Mouse (Mus musculus) hindbrain, embryonic 11.5 days (tissue): ENCODE data around the gene Atg16l2. TPM values are rescaled to one million over a fixed set of nuclear protein-coding genes. Genes with fewer than 3 reads are reported as not detected.

ENCODE experiments used
- ATAC-seq: fragments of 200-750 bp; cut with Nextera tagmentation; 2 replicates; pipeline ENCODE4 v1.8.0; 2017; ENCODE audit warnings: mild to moderate bottlenecking, moderate TSS enrichment, moderate library complexity; ENCODE audit not compliant: low FRiP score
- DNase-seq: peaks from one replicate; pipeline ENCODE4 v3.0.0-alpha.2; 2015; ENCODE audit warnings: low spot score
- H3K27ac ChIP-seq: fragments of 300-500 bp; sonication (generic); 2 replicates; pipeline ENCODE4 v1.5.1; 2014; ENCODE audit warnings: mild to moderate bottlenecking, low read depth, low read length
- H3K27me3 ChIP-seq: fragments of 300-500 bp; sonication (generic); 2 replicates; pipeline ENCODE4 v1.6.1; 2014; ENCODE audit warnings: mild to moderate bottlenecking, low read length, moderate library complexity, mixed read lengths; ENCODE audit not compliant: control insufficient read depth, insufficient read depth
- H3K36me3 ChIP-seq: fragments of 300-500 bp; sonication (generic); 2 replicates; pipeline ENCODE4 v1.6.1; 2014; ENCODE audit warnings: mild to moderate bottlenecking, low read length, moderate library complexity, mixed read lengths; ENCODE audit not compliant: control insufficient read depth, insufficient read depth
- H3K4me1 ChIP-seq: fragments of 300-500 bp; sonication (generic); replicated peaks from 2 replicates; pipeline ENCODE4 v1.6.1; 2014; ENCODE audit warnings: low read length, mixed read lengths; ENCODE audit not compliant: control insufficient read depth, insufficient read depth
- H3K4me2 ChIP-seq: fragments of 300-500 bp; sonication (generic); replicated peaks from 2 replicates; pipeline ENCODE4 v1.6.1; 2014; ENCODE audit warnings: mild to moderate bottlenecking, low read depth, low read length
- H3K4me3 ChIP-seq: fragments of 300-500 bp; sonication (generic); 2 replicates; pipeline ENCODE4 v1.5.1; 2014; ENCODE audit warnings: low read depth, low read length
- H3K9ac ChIP-seq: fragments of 300-500 bp; sonication (generic); 2 replicates; pipeline ENCODE4 v1.6.1; 2014; ENCODE audit warnings: low read depth, low read length
- H3K9me3 ChIP-seq: fragments of 300-500 bp; sonication (generic); 2 replicates; pipeline ENCODE4 v1.6.1; 2016; ENCODE audit warnings: low read length; ENCODE audit not compliant: control insufficient read depth
- WGBS: fragments of 180-500 bp; shearing (Covaris S2); extraction: QIAGEN DNeasy Blood & Tissue Kit; methylation state at CpG from one replicate; pipeline ENCODE4 v1.1.7; 2014; 5-methylcytosine and 5-hydroxymethylcytosine counted together
- polyA plus RNA-seq: library from polyadenylated mRNA; unstranded; fragments of >200 nt; fragmentation: Nextera tagmentation; extraction: Ambion mirVana; gene quantifications from 2 replicates; pipeline ENCODE4 v1.2.1, GENCODE M21; 2014

The Atg16l2 gene
- polyA plus RNA-seq, 1 experiment from 2014 or later = 10.7 TPM

- Histone ChIP-seq H3K27me3 (peaks cover 2% of the 10 kb centered on the region; the same call in 1 of the 2 replicates), H3K4me1 (peaks cover 4% of the 10 kb centered on the region; the same call in 1 of the 2 replicates), H3K9me3 (no peaks in the 10 kb centered on the region), H3K36me3 (no peaks in the 10 kb centered on the region), H3K27ac (no peak overlapping the region), H3K9ac (no peak overlapping the region), H3K4me2 (no peak overlapping the region), H3K4me3 (no peak overlapping the region)
- ATAC-seq (no peak), DNase-seq (no peak)
- 89% methylated on average over 1 of the region's 1 CpGs for WGBS
Measured at GRCm38 (mm10) chr7:101292696-101293095, 9.4 kb downstream of the Atg16l2 start.

GRCm38 (mm10) chr7:101292086-101292485 lies 10.0 kb downstream of the Atg16l2 start:
- WGBS = 67% methylated on average over 4 of the region's 4 CpGs

GRCm38 (mm10) chr7:101291641-101292040 lies 10.4 kb downstream of the Atg16l2 start:
- Histone ChIP-seq H3K4me1 (0 out of 2 replicates have a peak, but pooled peaks cover 2% of the 10 kb centered on the region), H3K27ac (no peak overlapping the region), H3K36me3 (no peaks in the 10 kb centered on the region), H3K27me3 (no peaks in the 10 kb centered on the region), H3K9ac (no peak overlapping the region), H3K9me3 (no peaks in the 10 kb centered on the region), H3K4me2 (no peak overlapping the region), H3K4me3 (no peak overlapping the region)
- ATAC-seq (no peak), DNase-seq (no peak)
- 91% methylated on average over 8 of the region's 8 CpGs for WGBS

More at GRCm38 (mm10) chr7:101292086-101292485, 10.0 kb downstream of the Atg16l2 start:
- Histone ChIP-seq H3K9ac (no peak overlapping the region), H3K9me3 (no peaks in the 10 kb centered on the region), H3K27me3 (no peaks in the 10 kb centered on the region), H3K4me2 (no peak overlapping the region), H3K4me1 (peaks cover 4% of the 10 kb centered on the region; the same call in 1 of the 2 replicates), H3K36me3 (no peaks in the 10 kb centered on the region), H3K27ac (no peak overlapping the region), H3K4me3 (no peak overlapping the region)
- ATAC-seq (no peak), DNase-seq (no peak)

GRCm38 (mm10) chr7:101291211-101291610 lies 10.8 kb downstream of the Atg16l2 start:
- DNase-seq = no peak
- Histone ChIP-seq H3K27ac (no peak overlapping the region), H3K9me3 (no peaks in the 10 kb centered on the region), H3K27me3 (no peaks in the 10 kb centered on the region), H3K36me3 (no peaks in the 10 kb centered on the region), H3K4me3 (no peak overlapping the region), H3K9ac (no peak overlapping the region), H3K4me1 (no peaks in the 10 kb centered on the region), H3K4me2 (no peak overlapping the region)
- no peak for ATAC-seq
- WGBS = 88% methylated on average over 5 of the region's 5 CpGs

GRCm38 (mm10) chr7:101290401-101290800 lies 11.7 kb downstream of the Atg16l2 start:
- no peak overlapping the region for H3K4me3 ChIP-seq
- no peak for DNase-seq
- no peak overlapping the region for H3K9ac ChIP-seq
- H3K9me3 ChIP-seq = no peaks in the 10 kb centered on the region
- no peaks in the 10 kb centered on the region for H3K36me3 ChIP-seq
- no peaks in the 10 kb centered on the region for H3K4me1 ChIP-seq
- no peak overlapping the region for H3K27ac ChIP-seq
- H3K4me2 ChIP-seq = no peak overlapping the region
- no peaks in the 10 kb centered on the region for H3K27me3 ChIP-seq
- WGBS = 91% methylated on average over 10 of the region's 10 CpGs
- ATAC-seq = no peak

GRCm38 (mm10) chr7:101288436-101288835 lies 13.6 kb downstream of the Atg16l2 start:
- Histone ChIP-seq H3K27ac (no peak overlapping the region), H3K4me1 (no peaks in the 10 kb centered on the region), H3K9ac (no peak overlapping the region), H3K9me3 (no peaks in the 10 kb centered on the region), H3K36me3 (no peaks in the 10 kb centered on the region), H3K4me2 (no peak overlapping the region), H3K4me3 (no peak overlapping the region), H3K27me3 (no peaks in the 10 kb centered on the region)
- ATAC-seq (no peak), DNase-seq (peak; percentile 75)
- 39% methylated on average over 4 of the region's 4 CpGs for WGBS

GRCm38 (mm10) chr7:101287820-101288219 lies 14.2 kb downstream of the Atg16l2 start:
- no peak for ATAC-seq
- no peak for DNase-seq
- WGBS = 88% methylated on average over 2 of the region's 2 CpGs
- Histone ChIP-seq H3K9me3 (no peaks in the 10 kb centered on the region), H3K9ac (no peak overlapping the region), H3K4me2 (no peak overlapping the region), H3K27ac (no peak overlapping the region), H3K27me3 (no peaks in the 10 kb centered on the region), H3K36me3 (no peaks in the 10 kb centered on the region), H3K4me3 (no peak overlapping the region), H3K4me1 (no peaks in the 10 kb centered on the region)

GRCm38 (mm10) chr7:101286891-101287290 lies 15.2 kb downstream of the Atg16l2 start:
- Histone ChIP-seq H3K36me3 (no peaks in the 10 kb centered on the region), H3K27me3 (no peaks in the 10 kb centered on the region), H3K27ac (no peak overlapping the region), H3K4me3 (no peak overlapping the region), H3K9ac (no peak overlapping the region), H3K4me1 (no peaks in the 10 kb centered on the region), H3K9me3 (no peaks in the 10 kb centered on the region), H3K4me2 (no peak overlapping the region)
- no peak for ATAC-seq
- WGBS = 90% methylated on average over 4 of the region's 4 CpGs
- DNase-seq = no peak

- 96% methylated on average over 1 of the region's 1 CpGs for WGBS
- DNase-seq (no peak), ATAC-seq (no peak)
- Histone ChIP-seq H3K27ac (no peak overlapping the region), H3K4me3 (no peak overlapping the region), H3K4me1 (no peaks in the 10 kb centered on the region), H3K9me3 (no peaks in the 10 kb centered on the region), H3K36me3 (no peaks in the 10 kb centered on the region), H3K27me3 (no peaks in the 10 kb centered on the region), H3K4me2 (no peak overlapping the region), H3K9ac (no peak overlapping the region)
Measured at GRCm38 (mm10) chr7:101284504-101284903, 17.5 kb downstream of the Atg16l2 start.
